Mouse (Mus musculus) heart, embryonic 12.5 days (tissue): ENCODE results near the gene Msi2. TPM values are rescaled to one million over a fixed set of nuclear protein-coding genes. Genes with fewer than 3 reads are reported as not detected.
A peak's percentile ranks its signal among the peaks of the same experiment; 100 is the strongest.

ENCODE experiments used
- ATAC-seq: fragments of 200-750 bp; cut with Nextera tagmentation; 2 replicates; pipeline ENCODE4 v1.8.0; 2017; ENCODE audit warnings: moderate TSS enrichment, moderate library complexity; ENCODE audit not compliant: insufficient number of reproducible peaks, low FRiP score
- H3K27ac ChIP-seq: fragments of 300-500 bp; sonication (generic); 2 replicates; pipeline ENCODE4 v1.5.1; 2016; ENCODE audit warnings: mild to moderate bottlenecking, moderate library complexity; ENCODE audit not compliant: poor library complexity, severe bottlenecking
- H3K27me3 ChIP-seq: fragments of 300-500 bp; sonication (generic); replicated peaks from 2 replicates; pipeline ENCODE4 v1.6.1; 2016; ENCODE audit warnings: mild to moderate bottlenecking, moderate library complexity
- H3K36me3 ChIP-seq: fragments of 300-500 bp; sonication (generic); 2 replicates; pipeline ENCODE4 v1.6.1; 2016; ENCODE audit warnings: mild to moderate bottlenecking, moderate library complexity
- H3K4me1 ChIP-seq: fragments of 300-500 bp; sonication (generic); replicated peaks from 2 replicates; pipeline ENCODE4 v1.6.1; 2016; ENCODE audit warnings: mild to moderate bottlenecking
- H3K4me2 ChIP-seq: fragments of 300-500 bp; sonication (generic); 2 replicates; pipeline ENCODE4 v1.6.1; 2016; ENCODE audit warnings: mild to moderate bottlenecking, moderate library complexity
- H3K4me3 ChIP-seq: fragments of 300-500 bp; sonication (generic); 2 replicates; pipeline ENCODE4 v1.5.1; 2016; ENCODE audit warnings: mild to moderate bottlenecking
- H3K9ac ChIP-seq: fragments of 300-500 bp; sonication (generic); 2 replicates; pipeline ENCODE4 v1.6.1; 2016; ENCODE audit warnings: mild to moderate bottlenecking, moderate library complexity
- H3K9me3 ChIP-seq: fragments of 300-500 bp; sonication (generic); replicated peaks from 2 replicates; pipeline ENCODE4 v1.6.1; 2016; ENCODE audit warnings: mild to moderate bottlenecking, moderate library complexity
- WGBS: fragments of 180-500 bp; shearing (Covaris S2); methylation state at CpG from one replicate; pipeline ENCODE4 v1.1.7; 2016; 5-methylcytosine and 5-hydroxymethylcytosine counted together
- polyA plus RNA-seq: library from polyadenylated mRNA; unstranded; fragments of >200 nt; fragmentation: Nextera tagmentation; extraction: Ambion mirVana; gene quantifications from 2 replicates; pipeline ENCODE4 v1.2.1, GENCODE M21; 2016

Msi2 gene
- polyA plus RNA-seq, 1 experiment from 2014 or later = 20.5 TPM

DNA sequence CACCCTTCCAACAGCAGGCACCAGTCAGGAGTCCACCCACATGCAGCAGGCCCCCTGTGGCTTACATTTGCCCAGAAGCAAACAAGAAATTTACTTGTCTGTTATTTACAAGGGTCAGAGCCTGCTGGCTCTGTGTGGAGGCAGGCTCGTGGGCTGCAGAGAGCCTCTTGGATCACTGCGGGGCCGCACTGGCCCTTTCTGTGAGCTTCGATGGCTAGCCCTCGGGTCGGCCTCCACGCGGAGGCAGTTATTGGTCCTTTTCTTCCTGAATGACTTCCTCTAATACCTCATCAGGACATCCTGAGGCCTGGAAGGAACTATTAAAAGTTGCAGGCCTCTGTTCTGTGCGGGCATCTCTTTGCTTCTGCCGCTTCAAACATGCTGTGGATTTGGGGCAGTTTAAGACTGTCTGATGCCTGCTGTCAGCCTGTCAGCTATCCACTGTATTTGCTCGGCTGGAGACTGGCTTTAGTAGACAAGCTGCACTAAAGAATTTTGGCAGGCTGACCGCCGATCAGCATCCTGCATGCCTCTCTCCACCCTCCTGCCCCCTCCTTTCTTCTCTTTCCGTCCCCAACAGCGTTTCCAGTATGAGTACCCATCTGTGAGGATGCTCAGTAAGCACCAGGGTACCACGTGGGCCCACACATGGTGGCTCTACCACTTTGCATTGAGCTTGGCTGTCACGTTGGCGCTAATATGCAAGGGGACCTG lies 304.0 kb downstream of the Msi2 start:
- ATAC-seq = no peak
- peak overlapping the region; percentile 59 for H3K27ac ChIP-seq
- WGBS = 45% methylated on average over 18 of the region's 18 CpGs
- H3K4me3 ChIP-seq = no peak overlapping the region
- H3K27me3 ChIP-seq = no peaks in the 10 kb centered on the region
- H3K36me3 ChIP-seq = peaks cover 21% of the 10 kb centered on the region
- peak overlapping the region; percentile 24 for H3K9ac ChIP-seq
- no peaks in the 10 kb centered on the region for H3K9me3 ChIP-seq
- H3K4me1 ChIP-seq = peaks cover 66% of the 10 kb centered on the region
- no peak overlapping the region for H3K4me2 ChIP-seq

DNA sequence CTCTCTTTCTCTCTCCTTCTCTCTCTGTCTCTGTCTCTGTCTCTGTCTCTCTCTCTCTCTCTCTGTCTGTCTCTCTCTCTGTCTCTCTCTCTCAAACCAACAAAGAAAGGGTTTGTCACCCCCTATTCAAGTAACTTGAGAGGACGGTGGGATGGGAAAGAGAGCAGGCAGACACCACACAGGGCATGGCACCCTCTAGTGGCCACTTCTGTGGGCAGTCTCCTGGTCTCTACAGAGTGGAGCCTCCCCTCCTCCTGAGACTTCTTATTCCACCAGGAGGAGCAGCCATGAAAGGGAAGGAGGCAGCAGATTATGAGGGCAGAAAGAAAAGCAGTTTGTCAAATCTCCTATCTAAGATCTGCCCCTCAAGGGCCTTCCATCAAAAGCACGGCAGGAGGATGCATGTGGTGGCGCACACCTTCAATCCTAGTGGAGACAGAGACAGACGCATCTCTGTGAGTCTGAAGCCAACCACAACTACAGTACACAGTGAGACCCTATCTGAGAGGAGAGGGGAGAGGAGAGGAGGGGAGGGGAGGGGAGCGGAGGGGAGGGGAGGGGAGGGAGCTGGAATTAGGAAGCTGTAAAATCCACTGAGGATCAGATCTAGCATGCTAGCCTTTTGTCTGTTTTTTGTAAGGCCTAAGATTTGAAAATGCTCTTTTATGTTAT lies 305.8 kb downstream of the Msi2 start:
- Histone ChIP-seq H3K4me2 (no peak overlapping the region), H3K9ac (no peak overlapping the region), H3K36me3 (peaks cover 28% of the 10 kb centered on the region), H3K4me1 (peaks cover 57% of the 10 kb centered on the region), H3K9me3 (no peaks in the 10 kb centered on the region), H3K4me3 (no peak overlapping the region), H3K27ac (0 out of 2 replicates have a peak overlapping the region, but pooled peaks have one; percentile 4), H3K27me3 (no peaks in the 10 kb centered on the region)
- peak; percentile 49; the same call in 1 of the 2 replicates for ATAC-seq
- 40% methylated on average over 5 of the region's 5 CpGs for WGBS

DNA sequence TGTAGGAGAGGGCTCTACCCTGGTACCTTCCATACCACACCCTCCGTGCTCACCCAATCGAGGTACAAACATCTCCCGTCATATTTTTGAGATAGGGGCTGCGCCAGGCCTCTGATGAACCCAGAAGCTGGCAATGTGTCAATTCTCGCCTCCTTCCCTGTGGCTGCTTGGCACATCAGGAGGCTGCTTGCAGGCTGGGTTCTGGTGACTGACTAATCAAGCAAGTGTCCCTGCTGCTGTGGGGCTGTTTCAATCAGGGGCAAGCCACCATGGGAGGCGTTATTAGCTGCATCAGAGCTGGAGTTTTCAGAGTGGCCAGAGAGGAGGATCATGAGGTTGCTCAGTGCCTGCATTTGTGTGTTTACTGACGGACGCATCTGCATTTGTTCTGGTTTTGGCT lies 310.0 kb downstream of the Msi2 start:
- H3K9me3 ChIP-seq = no peaks in the 10 kb centered on the region
- no peak overlapping the region for H3K4me2 ChIP-seq
- peaks cover 21% of the 10 kb centered on the region for H3K36me3 ChIP-seq
- H3K27ac ChIP-seq = no peak overlapping the region
- H3K9ac ChIP-seq = no peak overlapping the region
- H3K27me3 ChIP-seq = no peaks in the 10 kb centered on the region
- no peak overlapping the region for H3K4me3 ChIP-seq
- WGBS = 86% methylated on average over 8 of the region's 8 CpGs
- no peak for ATAC-seq
- H3K4me1 ChIP-seq = peaks cover 63% of the 10 kb centered on the region

DNA sequence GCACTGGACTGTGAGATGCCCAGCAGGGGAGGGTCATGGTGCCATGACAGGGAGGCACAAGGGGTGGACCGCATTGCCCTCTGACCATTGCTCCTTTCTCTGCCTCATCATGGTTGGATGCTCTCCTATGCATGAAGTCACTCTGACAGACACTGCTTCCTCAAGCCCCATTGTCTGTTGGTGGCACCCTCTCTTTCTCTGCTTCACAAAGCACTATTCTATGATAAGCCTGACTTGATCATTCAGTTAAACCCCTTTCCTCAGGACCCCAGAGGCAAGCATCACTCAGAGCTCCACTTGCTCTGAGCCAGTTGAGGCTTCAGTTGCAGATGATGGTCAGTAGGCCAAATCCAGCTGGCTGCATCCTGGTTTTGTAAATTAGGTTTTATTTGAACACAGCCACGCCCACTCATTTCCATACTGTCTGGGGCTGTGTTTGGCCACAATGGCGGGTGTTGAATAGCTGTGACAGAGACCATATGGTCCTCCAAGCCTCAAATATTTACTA lies 311.9 kb downstream of the Msi2 start:
- peaks cover 67% of the 10 kb centered on the region for H3K4me1 ChIP-seq
- H3K4me3 ChIP-seq = no peak overlapping the region
- H3K27me3 ChIP-seq = no peaks in the 10 kb centered on the region

DNA sequence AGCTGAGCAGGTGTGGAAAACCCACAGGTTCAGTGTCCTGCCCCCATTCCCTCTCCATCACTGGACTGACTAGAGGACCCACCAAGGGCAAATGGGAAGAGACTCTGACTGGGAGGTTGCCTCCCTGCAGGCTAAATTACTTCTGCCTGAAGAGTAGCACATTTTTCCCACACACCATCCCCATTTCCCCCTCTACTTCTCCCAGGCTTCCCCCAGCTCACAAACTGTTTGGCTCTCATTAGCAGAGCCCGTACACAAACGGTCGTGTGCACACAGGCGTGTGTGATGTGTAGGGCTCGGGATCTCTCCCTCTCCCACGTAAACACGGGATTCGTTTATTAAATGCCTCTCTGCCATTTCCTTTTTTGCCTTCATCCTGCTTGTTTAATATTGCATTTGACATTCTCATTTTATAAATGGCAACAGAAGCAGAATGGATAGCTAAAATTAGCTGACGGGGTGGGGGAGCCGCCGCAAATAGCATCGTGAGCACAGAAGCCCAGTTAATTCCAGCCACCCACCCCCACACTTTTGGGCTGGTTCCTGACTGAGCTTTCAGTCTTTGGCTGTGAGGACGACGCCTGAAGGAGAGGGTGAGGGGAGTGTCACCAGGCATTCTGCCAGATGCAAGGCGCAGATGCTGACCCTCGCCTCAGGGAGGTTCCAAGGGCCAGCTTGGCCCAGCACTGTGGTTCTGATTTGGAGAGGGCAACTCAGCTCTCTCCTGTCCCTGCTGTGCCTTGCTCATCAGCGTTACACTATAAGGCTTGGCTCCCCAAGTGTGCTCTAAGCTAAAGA lies 313.3 kb downstream of the Msi2 start:
- WGBS = 26% methylated on average over 17 of the region's 17 CpGs
- Histone ChIP-seq H3K9ac (peak overlapping the region; percentile 56), H3K27me3 (no peaks in the 10 kb centered on the region), H3K27ac (peak overlapping the region; percentile 97), H3K4me1 (peaks cover 82% of the 10 kb centered on the region), H3K36me3 (peaks cover 12% of the 10 kb centered on the region), H3K9me3 (no peaks in the 10 kb centered on the region), H3K4me3 (no peak overlapping the region), H3K4me2 (peak overlapping the region; percentile 55)
- ATAC-seq = peak; percentile 63; the same call in 1 of the 2 replicates

More for the DNA sequence above, 311.9 kb downstream of the Msi2 start:
- Histone ChIP-seq H3K27ac (peak overlapping the region; percentile 97), H3K4me2 (no peak overlapping the region), H3K9ac (no peak overlapping the region), H3K9me3 (no peaks in the 10 kb centered on the region), H3K36me3 (peaks cover 19% of the 10 kb centered on the region)
- no peak for ATAC-seq
- 76% methylated on average over 3 of the region's 3 CpGs for WGBS

DNA sequence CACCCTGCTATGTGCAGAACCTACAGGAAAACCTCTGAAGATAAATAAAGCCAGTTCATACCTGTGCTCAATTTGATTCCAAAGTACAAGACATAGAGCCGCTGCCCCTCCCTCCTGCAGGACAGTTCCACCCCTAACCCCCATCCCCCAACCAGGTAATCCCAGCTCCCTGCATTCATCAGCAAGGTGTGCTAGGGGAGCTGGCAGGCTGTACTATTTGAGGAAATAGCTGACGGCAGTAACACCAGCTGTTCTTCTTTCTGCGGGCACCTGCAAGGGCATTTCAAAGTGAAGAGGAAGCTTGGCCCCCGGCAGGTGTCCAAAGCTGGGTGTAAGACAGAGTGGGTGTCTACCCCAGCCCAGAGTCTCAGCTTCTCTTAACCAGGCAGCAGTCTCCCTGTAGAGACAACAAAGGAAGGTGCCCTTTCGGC lies 314.1 kb downstream of the Msi2 start:
- Histone ChIP-seq H3K9me3 (no peaks in the 10 kb centered on the region), H3K27ac (peak overlapping the region; percentile 97), H3K4me3 (no peak overlapping the region), H3K27me3 (no peaks in the 10 kb centered on the region), H3K4me2 (peak overlapping the region; percentile 55), H3K36me3 (peaks cover 6% of the 10 kb centered on the region), H3K4me1 (peaks cover 89% of the 10 kb centered on the region), H3K9ac (peak overlapping the region; percentile 56)
- 58% methylated on average over 5 of the region's 5 CpGs for WGBS
- no peak for ATAC-seq

DNA sequence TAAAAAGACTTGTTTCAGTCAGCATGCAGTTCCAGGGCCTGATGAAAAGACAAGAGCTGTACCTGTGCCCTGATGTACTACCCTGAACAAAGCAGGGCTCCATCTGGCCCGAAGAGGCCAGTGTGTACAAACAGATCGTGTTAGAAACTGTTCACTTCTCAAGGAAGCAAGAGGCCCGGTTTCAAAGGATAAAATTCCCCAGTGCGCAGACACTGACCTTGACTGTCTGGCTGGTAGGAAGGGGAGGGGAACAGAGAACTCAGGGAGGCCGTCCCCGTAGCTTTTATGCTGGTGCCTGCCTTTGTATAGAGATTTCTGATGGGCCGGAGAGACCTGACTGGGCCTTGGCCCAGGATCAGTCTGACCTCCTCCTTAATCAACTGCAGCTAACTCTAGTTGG lies 316.0 kb downstream of the Msi2 start:
- H3K9ac ChIP-seq = peak overlapping the region; percentile 18; the same call in 1 of the 2 replicates
- H3K9me3 ChIP-seq = no peaks in the 10 kb centered on the region
- WGBS = 39% methylated on average over 7 of the region's 7 CpGs
- H3K4me1 ChIP-seq = peaks cover 83% of the 10 kb centered on the region
- H3K4me3 ChIP-seq = no peak overlapping the region
- no peak overlapping the region for H3K4me2 ChIP-seq
- peak overlapping the region; percentile 82 for H3K27ac ChIP-seq
- H3K27me3 ChIP-seq = no peaks in the 10 kb centered on the region
- no peak for ATAC-seq
- peaks cover 6% of the 10 kb centered on the region; the same call in 1 of the 2 replicates for H3K36me3 ChIP-seq

DNA sequence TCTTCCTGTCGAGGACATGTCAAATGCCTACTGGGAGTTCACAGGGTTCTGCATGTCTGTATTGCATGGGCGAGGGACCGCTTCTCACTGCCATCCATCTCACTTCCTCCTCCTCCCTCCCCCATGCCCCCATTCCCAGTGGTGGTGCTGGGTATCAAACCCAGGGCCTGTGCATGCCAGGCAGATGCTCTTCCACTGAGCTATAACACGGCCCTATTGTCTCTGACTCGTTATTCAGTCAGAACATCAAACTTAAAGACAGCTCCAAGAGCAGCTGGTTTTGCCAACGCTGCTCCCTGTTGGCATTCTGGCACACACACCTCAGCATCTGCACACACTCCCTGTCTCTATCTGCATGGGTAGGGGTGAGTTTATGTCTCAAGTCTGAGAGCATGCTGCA lies 317.0 kb downstream of the Msi2 start:
- WGBS = 80% methylated on average over 6 of the region's 6 CpGs
- Histone ChIP-seq H3K36me3 (peaks cover 6% of the 10 kb centered on the region; the same call in 1 of the 2 replicates), H3K9me3 (no peaks in the 10 kb centered on the region), H3K4me1 (peaks cover 79% of the 10 kb centered on the region), H3K27ac (peak overlapping the region; percentile 46), H3K9ac (no peak overlapping the region; the same call in 1 of the 2 replicates), H3K27me3 (no peaks in the 10 kb centered on the region), H3K4me3 (no peak overlapping the region), H3K4me2 (no peak overlapping the region)
- ATAC-seq = no peak

DNA sequence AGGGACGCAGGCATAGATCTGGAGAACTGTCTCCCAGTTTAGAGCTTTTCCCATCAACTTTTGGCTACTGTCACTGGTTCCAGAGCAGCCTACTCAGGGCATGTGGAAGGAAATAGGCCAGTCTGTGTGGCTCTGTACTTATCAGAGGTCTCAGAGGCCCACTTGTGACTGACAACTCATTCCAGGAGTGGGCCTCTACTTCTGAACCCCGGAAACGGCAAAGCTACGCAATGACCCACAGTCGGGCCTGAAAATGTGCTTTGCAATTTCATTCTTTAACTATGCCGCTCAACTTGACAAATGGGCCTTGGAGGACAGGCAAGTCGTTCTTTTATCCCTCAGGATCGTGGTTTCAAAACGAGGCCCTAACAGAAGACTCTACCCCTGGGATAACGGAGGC lies 317.4 kb downstream of the Msi2 start:
- H3K27ac ChIP-seq = peak overlapping the region; percentile 46; the same call in 1 of the 2 replicates
- H3K4me1 ChIP-seq = peaks cover 76% of the 10 kb centered on the region
- H3K4me3 ChIP-seq = no peak overlapping the region
- H3K9me3 ChIP-seq = no peaks in the 10 kb centered on the region
- ATAC-seq = no peak
- H3K9ac ChIP-seq = peak overlapping the region; percentile 13; the same call in 1 of the 2 replicates
- no peaks in the 10 kb centered on the region for H3K27me3 ChIP-seq
- peaks cover 6% of the 10 kb centered on the region; the same call in 1 of the 2 replicates for H3K36me3 ChIP-seq
- WGBS = 66% methylated on average over 10 of the region's 10 CpGs
- H3K4me2 ChIP-seq = no peak overlapping the region

DNA sequence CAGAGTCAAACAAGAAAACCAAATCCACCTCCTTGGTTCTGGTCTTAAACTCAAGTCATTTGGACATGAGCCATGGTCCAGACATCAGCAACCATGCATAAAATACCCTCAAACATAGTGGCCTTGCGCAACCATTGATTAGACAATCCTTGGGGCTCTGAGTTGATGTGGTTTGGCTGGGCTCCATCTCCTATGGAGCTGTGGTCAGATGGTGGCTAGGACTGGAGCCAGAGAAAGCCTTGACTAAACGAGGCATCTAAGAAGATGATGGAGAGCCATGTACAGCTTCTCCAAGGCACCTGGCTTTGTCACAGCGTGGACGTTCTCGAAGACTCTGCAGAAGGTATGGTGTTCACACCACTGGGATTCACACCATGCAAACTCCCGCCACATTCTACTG lies 318.1 kb downstream of the Msi2 start:
- H3K27ac ChIP-seq = no peak overlapping the region
- H3K4me3 ChIP-seq = no peak overlapping the region
- H3K4me2 ChIP-seq = no peak overlapping the region
- 95% methylated on average over 6 of the region's 6 CpGs for WGBS
- H3K4me1 ChIP-seq = peaks cover 76% of the 10 kb centered on the region
- H3K27me3 ChIP-seq = no peaks in the 10 kb centered on the region
- H3K9me3 ChIP-seq = no peaks in the 10 kb centered on the region
- H3K36me3 ChIP-seq = peaks cover 6% of the 10 kb centered on the region; the same call in 1 of the 2 replicates
- 0 out of 2 replicates have a peak overlapping the region, but pooled peaks have one; percentile 13 for H3K9ac ChIP-seq
- ATAC-seq = no peak
